Mouse (Mus musculus) E14TG2a.4 (cell line): ENCODE data around the gene Gm20388.

ENCODE experiments used
- CTCF ChIP-seq: conservative IDR thresholded peaks from 2 replicates; pipeline ENCODE4 v1.5.1; 2014; ENCODE audit warnings: low read length
- NANOG ChIP-seq: IDR thresholded peaks from 2 replicates; pipeline ENCODE4 v1.6.1; 2014; ENCODE audit warnings: borderline replicate concordance, low read length, mixed read lengths
- POU5F1 ChIP-seq: IDR thresholded peaks from 2 replicates; pipeline ENCODE4 v1.6.1; 2014; ENCODE audit warnings: low read length, borderline replicate concordance

DNA sequence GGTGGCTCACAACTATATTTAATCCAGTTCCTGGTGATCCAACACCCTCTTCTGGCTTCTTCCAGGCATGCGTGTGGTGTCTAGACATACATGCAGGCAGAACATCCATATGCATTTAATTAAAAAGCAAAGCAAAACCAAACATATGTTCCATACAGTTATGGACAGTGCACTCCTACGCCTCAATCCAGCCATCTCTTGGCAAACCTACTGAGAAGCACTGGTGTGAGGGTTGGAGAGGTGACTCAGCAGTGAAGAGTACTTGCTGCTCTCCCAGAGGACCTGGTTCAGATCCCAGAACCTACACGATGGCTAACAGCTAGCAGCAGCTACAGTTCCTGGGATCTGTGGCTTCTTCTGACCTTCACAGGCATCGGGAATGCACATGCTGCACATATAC is 4001.6 kb downstream of the Gm20388 start:
- no peak for TF ChIP-seq CTCF
- TF ChIP-seq POU5F1, result no peak
- no peak for TF ChIP-seq NANOG
